Mouse (Mus musculus): ENCODE measurements at regions not wholly inside any gene's neighbourhood (a gene's known extent, or its start where the extent isn't known, plus 50 kb on each side); places are given as distances from the start of the nearest gene placed in this dataset.

DNA sequence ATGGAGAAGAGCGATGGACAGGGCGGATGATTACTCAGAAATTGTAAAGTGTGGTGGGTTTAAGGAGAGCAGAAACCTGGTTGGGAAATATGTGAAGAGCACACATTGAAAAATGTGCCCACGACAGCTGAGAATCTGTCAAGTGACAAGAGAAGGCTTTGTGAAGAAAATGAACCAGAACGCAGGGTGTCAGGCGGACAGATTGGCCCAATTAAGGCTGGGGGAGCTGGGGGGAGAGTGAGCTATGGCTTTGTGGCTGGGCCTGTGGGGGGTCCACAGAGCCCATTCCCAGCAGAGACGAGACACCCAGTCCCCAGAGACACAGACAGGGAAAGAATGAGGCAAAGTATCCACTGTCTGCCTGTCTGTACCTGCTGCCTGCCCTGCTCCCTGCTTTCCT is 153.3 kb downstream of the Shq1 start:
- no peak for DNase-seq

DNA sequence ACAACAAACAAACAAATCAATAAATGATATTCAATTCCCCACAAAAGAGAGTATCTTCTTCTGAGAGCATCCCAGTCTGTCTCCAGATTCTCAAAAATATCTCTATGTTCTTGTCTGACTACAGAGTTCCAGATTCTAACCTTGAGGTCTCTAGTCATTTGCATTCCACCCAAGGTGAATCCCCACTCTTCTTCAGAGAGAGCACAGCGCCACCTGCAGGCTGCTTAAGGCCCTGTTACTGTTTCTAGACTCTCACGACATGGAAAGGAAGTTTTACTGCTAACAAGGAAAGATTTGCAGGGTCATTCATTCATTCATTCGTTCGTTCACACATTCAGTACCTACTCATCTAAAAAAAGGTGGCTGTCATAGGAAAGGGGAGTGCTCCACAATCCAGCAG is 158.3 kb downstream of the Shq1 start:
- peak in 1 of 2 experiments; percentile 49 for DNase-seq

DNA sequence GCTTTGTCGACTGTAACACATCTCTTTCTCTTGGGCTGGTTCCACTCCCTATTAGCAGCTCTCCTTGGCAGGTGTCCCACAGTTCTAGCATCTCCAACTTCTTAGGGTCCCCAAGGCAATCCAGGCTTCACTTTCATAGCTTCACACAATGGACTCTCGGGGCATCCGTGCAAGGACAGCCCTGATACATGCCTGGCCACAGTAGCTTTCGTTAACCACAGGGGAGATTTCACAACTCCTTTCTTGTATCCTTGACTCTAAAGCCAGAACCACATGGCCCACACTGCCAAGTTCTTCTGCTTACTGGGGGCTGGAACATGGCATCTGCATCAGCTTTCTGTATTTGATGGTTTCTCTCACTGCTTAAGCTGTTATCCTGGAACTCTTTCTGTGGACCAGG is 160.3 kb downstream of the Shq1 start:
- no peak for DNase-seq

DNA sequence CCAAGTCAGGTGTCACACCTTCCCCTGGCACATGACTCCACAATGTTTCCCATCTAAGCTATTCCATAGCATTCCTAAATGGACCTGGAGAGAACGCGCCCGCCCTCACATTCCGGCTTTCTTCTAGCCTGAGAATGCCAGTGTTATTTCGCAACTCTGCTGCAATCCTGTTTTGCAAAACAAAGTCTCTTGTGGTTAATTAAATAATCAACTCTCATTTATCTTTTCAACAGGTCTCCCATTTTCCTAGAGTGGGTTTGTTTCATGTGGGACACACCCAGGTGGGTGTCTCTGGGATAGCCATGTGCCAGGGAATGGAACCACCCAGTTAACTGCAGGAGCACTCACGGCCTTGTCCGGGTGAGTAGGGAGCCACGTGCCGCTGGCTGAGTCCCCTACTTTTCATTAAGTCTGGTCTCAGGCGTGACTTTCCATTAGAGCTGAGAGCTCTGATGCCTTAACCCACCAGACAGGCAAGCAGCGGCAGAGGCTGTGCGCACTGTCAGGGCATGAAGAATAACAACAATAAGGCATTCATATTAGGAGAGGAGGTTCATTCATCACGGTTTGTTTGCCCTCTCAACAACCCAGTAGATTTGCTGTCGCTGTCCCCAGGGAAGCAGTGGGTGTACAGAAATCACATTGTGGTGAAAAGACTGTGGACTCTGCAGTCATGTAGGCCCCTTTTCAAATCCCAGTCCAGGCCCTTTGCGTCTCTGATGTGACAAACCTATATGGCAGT is 165.3 kb downstream of the Shq1 start:
- DNase-seq: no peak

DNA sequence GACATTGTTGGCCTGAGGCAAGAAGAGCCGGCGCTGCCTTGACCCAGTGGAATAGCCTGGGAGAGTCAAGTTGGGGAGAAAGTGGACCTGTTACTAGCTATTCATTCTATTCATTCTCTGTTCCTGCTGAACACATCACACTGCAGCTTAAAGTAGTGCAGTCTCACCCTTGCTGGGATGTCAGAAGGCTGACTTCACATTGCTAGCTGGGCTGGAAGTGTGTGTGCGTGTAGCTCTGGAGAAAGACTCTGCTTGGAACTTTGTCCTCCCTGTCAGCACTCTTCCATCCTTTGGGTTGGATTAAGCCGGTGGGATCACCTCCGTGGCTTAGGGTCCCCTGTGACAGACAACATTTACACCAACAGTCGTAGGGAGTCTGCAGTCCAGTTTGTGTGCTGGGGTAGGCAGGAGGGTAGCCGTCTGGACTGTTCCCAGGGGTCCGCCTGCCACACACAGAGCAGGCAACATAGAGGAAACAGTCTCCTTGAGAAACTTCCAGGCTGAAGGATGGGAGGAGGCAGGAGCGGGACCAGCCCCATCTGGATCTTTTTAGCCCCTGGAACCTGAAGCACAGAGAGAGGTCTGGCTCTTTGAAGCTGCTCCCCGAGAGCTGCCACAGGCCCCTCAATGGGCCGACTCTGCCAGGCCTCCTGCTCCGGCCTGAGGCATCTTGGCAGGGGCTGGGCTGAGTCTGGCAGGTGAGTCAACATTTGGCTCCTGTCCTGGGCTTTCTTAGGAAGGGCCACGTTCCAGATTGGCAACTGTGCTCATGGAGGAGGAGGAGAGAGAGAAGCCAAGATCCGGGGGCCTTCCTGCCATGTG is 167.8 kb downstream of the Shq1 start:
- peak; percentile 25 to 57 for DNase-seq

DNA sequence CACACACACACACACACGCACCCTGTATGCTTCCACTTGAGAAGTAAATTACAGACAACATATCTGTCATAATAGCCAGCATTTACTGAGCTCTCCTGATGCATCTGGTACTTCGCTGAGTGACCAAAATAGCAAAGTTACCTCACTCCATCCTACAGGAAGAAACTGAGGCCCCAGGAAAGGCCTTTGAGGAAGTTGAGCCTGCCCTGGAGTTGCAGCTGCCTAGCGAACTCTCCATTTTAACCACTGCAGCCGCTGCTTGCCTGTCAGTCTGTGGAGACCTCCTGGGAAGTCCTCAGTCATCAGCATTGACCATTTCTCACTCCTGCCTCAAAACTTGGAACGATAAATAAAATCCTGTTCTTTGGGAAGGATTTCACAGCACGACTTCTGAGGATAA is 168.8 kb downstream of the Shq1 start:
- no peak for DNase-seq

DNA sequence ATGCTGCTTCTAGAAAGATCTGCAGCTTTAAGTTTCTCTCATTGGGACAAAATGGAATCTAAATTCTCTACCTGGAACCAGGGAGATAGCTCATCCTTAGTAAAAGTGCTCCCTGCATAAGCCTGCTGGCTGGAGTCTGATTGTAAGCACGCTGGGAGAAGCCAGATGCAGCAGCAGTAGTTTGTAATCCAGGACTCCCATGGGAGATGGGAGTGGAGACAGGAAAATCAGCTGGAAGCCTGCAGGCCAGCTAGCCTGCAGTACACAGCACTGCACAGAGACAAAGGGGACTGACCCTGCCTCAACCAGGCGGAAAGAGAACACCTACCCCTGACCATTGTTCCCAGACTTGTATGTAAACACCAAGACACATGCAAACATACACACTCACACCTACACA is 170.2 kb downstream of the Shq1 start:
- no peak for DNase-seq

DNA sequence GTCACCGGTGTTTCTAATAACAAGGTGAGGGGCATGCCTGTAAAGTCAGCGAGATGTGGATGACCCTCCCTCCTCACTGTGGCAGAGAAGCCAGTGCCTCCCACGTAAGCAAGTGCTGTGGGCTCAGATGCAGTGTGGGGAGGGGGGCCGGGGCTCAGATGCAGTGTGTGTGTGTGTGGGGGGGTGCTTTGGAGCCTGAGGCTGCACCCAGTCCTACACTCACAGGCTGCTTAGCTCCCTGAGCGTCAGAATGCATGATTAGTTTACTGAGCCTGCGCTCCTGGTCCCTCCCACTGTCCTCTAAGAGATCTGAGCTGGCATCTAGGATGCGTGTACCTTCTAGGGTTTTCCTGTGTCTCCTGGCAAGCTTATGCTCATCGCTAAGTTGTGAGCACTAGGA is 170.9 kb downstream of the Shq1 start:
- no peak for DNase-seq

DNA sequence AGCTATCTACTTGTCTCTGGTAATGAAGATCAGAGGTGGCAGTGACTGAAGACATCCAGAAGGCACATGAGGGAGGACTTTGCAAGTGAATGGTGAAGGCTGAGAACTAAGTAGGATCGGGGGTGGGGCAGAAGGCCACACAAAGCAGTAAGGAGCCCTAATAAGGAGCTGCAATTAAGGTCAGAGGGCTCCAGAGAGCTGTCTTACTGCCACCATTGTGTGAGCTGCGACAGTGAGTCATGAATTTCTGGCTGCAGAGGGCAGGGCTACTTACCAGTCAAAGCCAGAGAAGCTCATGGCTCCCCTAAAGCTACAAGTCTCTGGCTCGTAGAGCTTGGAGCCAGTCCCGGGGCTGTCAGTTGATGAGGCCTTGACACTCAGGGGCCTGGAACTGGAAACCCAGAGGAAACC is 172.1 kb downstream of the Shq1 start:
- DNase-seq: no peak

DNA sequence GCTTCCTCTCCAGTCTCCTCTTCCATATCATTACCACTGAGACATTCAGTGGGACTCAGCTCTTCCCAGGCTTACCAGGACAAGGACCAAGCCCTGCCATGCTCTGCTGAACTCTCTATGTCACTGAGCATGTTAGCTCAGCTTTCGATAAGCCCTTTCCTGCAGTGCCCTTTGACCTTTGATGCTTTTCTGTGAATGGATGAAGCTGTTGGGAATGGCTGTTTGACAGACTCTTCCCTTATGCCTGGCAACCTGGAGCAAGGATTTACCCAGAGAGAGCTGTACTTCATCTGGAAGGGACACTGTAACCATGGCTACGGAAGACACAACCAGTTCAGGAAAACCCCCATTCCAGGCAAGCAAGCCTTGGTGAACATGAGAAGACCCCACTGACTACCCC is 172.8 kb downstream of the Shq1 start:
- no peak for DNase-seq

DNA sequence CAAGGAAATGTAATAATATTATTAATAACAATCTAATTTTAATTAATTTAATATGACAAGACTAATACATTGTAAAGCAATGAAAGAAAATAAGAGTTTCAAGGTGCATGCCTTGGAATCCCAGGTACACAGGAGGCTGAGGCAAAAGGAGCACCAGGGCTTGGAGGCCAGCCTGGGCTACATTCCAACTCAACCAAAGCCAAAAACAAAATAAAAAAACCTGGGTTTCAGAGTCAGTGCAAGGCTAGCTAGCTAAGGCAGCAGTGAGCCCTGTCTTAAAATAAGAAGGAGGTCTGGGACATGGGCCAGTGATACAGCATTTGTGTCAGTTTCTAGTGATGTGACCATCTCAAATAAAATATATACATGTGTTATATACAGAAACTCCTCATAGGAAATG is 174.8 kb downstream of the Shq1 start:
- no peak for DNase-seq

DNA sequence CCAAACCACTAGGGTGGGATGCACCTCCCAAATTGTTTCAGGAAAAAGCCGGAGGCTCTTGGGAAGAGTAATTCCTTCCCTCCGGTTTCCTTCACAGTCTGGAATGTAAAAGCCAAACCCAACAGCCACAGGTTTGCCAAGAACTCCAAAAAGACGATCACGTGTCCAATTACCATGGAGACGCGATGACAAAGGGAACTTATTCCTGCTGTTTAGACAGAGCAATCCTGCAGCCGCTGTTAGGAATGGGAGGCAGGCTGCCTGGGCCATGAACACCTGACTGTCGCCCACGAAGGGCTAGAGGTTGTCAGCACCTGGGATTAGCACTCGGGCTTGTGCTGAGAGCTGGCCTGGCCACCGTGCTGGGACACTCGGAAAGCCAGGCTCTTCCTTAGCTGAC is 175.8 kb downstream of the Shq1 start:
- DNase-seq: peak in 1 of 2 experiments; percentile 35

DNA sequence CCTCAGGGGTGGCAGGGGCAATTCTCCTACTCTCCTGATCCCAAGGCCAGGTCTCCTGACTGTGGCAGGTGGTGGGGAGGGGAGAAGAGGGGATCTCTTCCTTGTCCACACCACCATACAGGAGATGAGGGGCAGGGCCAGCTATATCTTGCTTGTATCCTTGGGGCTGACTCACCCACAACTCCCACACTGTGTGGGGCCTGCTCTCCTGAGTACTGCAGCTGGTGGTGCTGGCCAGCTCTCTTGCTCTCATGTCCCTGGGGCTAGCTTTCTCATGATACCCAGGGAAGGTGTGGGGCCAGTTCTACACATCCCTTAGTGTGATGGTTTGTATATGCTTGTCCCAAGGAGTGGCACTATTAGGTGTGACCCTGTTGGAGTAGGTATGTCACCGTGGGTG is 177.4 kb downstream of the Shq1 start:
- no peak for DNase-seq

DNA sequence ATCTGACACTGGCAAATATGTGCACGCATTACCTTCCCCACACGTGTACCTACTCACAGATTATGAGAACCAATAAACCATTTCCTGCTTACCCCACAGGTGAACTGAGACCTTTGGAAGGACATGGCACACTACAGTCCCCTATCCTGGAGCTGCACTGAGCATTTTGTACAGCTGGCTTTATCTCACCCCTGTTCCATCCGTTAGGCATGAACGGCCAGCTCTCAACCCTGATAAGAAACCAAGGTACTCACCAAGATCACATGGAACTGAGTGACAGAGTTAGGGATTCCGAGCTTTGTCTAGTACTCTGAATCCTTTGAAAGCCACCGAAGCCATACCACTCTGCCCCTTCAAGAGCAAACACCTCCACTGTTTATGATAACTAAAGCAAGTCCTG is 179.1 kb downstream of the Shq1 start:
- no peak for DNase-seq

DNA sequence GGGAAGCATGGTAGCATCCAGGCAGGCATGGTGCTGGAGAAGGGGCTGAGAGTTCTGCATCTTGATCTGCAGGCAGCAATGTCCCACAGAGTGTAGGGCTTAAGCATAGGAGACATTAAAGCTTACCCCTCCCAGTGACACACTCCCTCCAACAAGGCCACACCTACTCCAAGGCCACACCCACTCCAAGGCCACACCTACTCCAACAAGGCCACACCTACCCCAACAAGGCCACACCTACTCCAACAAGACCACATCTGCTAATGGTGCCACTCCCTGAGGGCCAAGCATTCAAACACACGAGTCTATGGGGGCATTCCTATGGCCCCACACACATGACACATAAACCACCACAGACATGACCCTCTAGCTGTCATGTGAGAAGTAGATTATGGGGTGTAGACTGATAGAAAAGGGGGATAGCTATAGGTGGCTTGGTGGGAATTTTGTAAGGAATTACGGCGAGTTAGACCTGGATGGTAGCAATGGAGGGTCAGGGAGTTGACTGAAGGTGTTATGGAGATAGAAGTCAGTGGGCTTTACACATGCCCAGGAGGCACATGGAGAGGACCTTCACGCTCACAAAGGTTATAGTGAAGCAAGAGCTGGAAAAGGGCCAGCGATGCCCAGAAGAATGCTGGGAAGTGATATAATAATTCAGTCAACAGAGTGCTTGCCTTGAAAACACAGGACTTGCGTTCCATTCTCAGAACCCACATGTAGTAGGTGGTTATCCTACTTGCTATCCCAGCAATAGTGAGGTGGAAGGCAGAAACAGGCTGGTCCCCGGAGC is 179.8 kb downstream of the Shq1 start:
- no peak for DNase-seq

DNA sequence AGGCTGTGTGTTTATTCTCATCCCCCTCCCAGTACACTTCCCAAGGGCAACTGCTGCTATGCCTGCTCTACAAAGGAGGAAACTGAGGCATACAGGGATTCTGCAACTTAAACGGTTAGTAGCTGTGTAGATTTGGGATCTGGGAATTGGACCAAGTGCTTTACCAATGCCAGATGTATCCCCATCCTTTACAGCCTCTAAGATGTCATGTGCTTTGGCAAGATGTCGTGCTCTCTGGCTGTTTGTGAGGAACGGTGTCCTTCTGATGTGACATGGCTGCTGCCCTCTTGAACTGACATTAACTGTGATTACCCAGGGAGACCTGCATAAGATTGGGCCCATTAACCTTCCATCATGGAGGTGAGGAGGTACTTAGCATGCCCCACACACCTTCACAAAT is 187.1 kb downstream of the Shq1 start:
- DNase-seq: no peak

DNA sequence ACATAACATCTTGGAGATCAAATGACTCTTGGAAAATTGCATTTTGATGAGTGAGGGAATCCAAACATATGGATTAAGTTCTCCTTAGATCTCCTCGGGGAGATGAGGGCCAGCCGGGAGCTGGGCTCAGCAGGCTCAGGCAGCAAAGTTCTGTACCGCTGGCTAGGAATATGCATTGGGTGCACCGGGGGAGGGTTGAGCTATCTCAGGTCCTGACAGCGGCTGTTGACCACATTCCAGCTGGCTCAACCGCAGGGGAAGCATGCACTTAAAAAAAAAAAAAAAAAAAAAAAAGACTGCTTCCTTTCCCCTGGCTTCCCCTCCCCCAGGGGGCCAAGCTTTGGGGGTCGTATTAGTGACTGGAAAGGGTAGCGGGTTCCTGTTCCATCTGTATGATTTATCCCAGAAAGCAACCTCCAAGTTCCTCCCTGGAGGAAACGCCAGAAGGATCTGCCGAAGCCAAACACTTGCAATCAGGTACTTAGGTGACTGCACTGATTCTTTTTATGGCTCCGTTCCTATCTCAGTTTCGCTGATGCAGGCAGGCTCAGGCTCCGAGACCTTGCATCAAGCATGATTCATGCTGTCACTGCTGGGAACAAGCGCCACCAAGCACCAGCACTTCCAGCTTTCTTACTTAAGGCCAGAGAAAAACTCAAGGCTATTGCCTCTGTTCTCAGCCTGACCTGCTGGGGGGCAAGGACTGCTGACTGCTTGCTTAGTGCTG is 187.7 kb downstream of the Shq1 start:
- DNase-seq: peak in 1 of 2 experiments; percentile 28

DNA sequence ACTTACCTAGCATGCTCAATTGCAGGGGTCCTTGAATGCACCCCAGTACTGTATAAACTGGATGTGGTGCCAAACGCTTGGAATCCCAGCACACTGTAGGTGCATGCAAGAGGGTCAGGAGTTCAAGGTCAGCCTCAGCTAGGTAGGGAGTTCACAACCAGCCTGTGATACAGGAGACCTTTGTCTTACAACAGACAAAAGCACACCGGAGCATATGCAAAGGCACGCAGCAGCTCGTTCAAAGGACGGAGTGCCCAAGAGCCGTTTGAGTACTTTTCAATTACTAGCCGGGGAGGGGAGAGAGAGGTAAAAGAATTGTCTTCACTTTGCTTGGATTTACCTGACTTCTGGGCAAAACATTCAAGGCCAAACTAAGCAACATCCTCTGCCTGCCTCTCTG is 188.4 kb downstream of the Shq1 start:
- DNase-seq: no peak

DNA sequence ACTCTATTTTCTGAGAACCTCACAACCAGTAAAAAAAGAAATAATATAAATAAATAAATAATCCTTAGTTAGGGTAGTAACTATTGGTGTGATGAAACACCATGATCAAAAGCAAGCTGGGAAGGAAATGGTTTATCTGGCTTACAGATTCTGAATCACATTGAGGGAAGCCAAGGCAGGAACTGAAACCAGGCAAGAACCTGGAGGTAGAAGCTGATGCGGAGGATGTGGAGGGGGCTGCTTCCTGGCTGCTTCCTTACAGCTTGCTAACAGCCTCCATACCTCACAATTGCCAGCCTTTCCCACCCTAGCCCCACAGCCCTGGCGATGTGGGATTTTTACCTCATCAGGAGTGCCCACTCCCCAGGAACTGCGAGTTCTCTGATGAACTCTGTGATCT is 190.4 kb downstream of the Shq1 start:
- DNase-seq: no peak

DNA sequence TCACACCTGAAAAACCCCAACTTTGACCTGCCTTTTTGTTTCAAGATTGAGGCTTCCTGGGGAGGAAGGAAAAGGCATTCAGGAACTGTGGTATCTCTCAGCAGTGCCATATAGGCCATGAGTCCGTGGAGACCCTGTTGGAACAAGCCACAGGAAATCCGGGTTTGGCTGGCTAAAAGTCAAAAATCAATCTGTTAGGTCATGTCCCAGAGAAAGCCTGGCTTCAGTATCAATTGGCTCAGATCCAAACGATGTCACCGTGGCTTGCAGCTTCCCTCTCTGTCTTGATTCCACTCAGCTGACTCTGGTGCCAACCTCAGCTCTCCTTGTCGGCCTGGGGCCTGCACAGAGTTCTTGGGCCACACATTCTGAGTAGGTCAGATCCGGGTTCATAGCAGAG is 191.1 kb downstream of the Shq1 start:
- peak; percentile 64 to 66 for DNase-seq

DNA sequence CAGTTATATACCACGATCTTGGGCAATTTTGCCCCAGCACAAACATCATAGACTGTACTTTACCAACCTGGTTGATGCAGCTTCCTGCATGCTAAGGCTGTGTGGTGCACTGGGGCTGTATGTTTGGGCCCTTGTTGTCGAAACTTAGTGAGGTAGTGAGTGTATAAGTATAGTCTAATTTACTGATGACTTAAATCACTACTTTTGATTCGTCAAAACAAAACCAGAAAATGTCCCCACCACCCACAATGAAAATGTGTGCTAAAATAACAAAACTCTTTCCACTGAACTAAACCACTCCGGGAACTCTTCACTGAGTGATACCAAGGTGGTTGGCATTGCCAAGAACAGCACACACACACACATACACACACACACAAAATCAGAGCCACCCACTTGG is 191.5 kb downstream of the Shq1 start:
- no peak for DNase-seq

DNA sequence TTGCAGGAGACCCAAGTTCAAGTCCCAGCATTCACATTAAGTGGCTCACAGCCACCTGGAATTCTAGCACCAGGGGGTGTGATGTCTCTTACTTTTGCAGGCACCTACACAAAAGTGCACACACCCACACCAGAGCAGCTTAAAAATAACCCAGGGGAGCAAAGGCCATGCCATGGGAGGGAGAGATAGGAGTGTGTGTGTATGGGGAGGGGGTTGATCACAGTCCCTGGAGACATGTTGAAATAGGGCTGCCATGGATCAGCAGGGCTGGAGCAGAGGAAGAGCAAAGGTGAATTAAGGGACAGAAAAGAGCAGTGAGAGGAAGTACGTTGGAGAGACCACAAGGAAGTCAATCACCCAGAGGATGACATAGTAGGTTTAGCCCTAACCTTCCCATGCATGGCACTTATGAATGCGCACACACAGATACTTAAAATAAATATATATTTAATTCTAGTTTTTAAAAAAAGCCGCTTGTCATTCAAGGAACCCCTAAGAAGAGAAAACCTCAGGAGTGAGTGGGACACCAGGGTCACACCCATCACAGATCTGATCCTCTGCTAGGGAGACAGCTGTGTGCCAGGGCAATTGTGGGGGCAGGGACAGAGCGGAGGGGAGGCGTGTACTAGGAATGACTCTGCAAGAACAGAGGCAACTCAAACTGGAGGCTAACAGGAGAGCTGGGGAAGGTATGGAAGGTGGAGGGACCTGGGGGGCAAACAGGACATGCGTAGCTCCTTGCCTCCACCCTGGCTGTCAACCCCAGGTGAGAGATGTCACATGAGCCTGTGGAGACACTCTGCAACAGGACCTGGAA is 189.5 kb upstream of the Rybp start:
- no peak for DNase-seq

All from kidney, postnatal 25 days (tissue).